Mouse (Mus musculus): ENCODE results near the gene S100a16.

DNA sequence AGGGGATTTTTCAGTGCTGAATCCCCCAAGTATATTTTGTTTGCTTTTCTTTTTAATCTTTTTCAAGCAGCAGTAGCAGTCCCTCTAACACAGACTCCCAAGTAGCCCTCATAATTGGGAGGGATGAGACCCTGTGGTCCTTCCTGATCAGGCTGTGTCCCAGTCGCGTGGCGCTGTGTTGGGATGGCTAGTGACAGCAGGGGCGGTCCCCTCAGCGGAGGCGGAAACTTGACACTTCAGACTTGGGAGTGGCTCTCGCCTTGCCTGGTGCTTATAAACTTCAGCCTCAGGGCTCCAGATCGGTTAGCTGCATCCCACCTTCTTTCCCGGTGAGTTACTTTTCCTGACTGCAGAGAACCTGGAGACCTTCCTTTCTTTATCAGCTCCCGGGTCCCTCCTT lies 22.4 kb upstream of the S100a16 start:
- TF ChIP-seq CTCF (IDR thresholded peaks at IDR 0.05; ENCODE audit: borderline replicate concordance, insufficient read depth, low read depth, low read length) (no peak), POLR2A (IDR thresholded peaks at IDR 0.05; ENCODE audit: borderline replicate concordance, insufficient read depth, low read length) (no peak)

All from cerebellum, adult 2 months (tissue).